Mouse (Mus musculus): Measurements from ENCODE around the gene Smtnl1. TPM values are rescaled to one million over a fixed set of nuclear protein-coding genes. Genes with fewer than 3 reads are reported as not detected.
A peak's percentile ranks its signal among the peaks of the same experiment; 100 is the strongest.

The Smtnl1 gene
- total and polyA plus RNA-seq, 3 experiments: not detected

GRCm38 (mm10) chr2:84837107-84837506 is 14.7 kb upstream of the Smtnl1 start:
- no peaks in the 10 kb centered on the region for H3K27me3 ChIP-seq (ENCODE audit: control insufficient read depth in 1 of 2, insufficient read depth in 2 of 2, low read length in 2 of 2)

GRCm38 (mm10) chr2:84831666-84832391 is 9.4 kb upstream of the Smtnl1 start:
- no peak overlapping the region for H3K4me3 ChIP-seq (ENCODE audit: control insufficient read depth in 1 of 2, insufficient read depth in 1 of 2, low read depth in 2 of 2, low read length in 2 of 2)
- H3K27ac ChIP-seq (ENCODE audit: control insufficient read depth, low read depth, low read length): no peak overlapping the region
- TF ChIP-seq SIN3A (IDR thresholded peaks at IDR 0.05; ENCODE audit: low read length) (peak; percentile 79), ELF1 (IDR thresholded peaks at IDR 0.05; ENCODE audit: low read depth, low read length) (0 out of 2 replicates have a peak, but pooled peaks have one; percentile 28), CTCF (IDR thresholded peaks at IDR 0.05 in 2 of 3, conservative IDR thresholded peaks at IDR 0.05 in 1 of 3; ENCODE audit: control insufficient read depth in 1 of 3, insufficient read depth in 1 of 3, low read depth in 2 of 3, low read length in 3 of 3, poor library complexity in 1 of 3, severe bottlenecking in 1 of 3) (peak; percentile 77 to 99 (median 86); a peak in 5 of 6 replicates), MXI1 (IDR thresholded peaks at IDR 0.05; ENCODE audit: low read depth, low read length) (peak; percentile 37; the same call in 1 of the 2 replicates), E2F4 (IDR thresholded peaks at IDR 0.05; ENCODE audit: borderline replicate concordance, low read depth, low read length) (no peak), HCFC1 (IDR thresholded peaks at IDR 0.05; ENCODE audit: low read depth, low read length) (peak; percentile 60; the same call in 1 of the 2 replicates), CHD1 (IDR thresholded peaks at IDR 0.05; ENCODE audit: low read depth, low read length) (no peak), ZNF384 (IDR thresholded peaks at IDR 0.05; ENCODE audit: low read depth, low read length) (peak; percentile 10; the same call in 1 of the 2 replicates), ETS1 (IDR thresholded peaks at IDR 0.05; ENCODE audit: low read depth, low read length) (0 out of 2 replicates have a peak, but pooled peaks have one; percentile 6), CHD2 (IDR thresholded peaks at IDR 0.05; ENCODE audit: low read length) (no peak), SMC3 (IDR thresholded peaks at IDR 0.05; ENCODE audit: low read depth, low read length) (peak; percentile 96), GATA1 (IDR thresholded peaks at IDR 0.05; ENCODE audit: low read depth, low read length) (no peak), MAZ (IDR thresholded peaks at IDR 0.05; ENCODE audit: low read depth, low read length) (no peak), ZC3H11A (IDR thresholded peaks at IDR 0.05; ENCODE audit: low read depth, low read length) (peak; percentile 96), RCOR1 (IDR thresholded peaks at IDR 0.05; ENCODE audit: low read depth, low read length) (0 out of 2 replicates have a peak, but pooled peaks have one; percentile 33), ZMIZ1 (IDR thresholded peaks at IDR 0.05; ENCODE audit: low read depth, low read length) (no peak)
- peaks cover 0 to 9% of the 10 kb centered on the region in 2 experiments; a peak in 2 of 4 replicates for H3K36me3 ChIP-seq (ENCODE audit: control insufficient read depth in 1 of 2, insufficient read depth in 2 of 2, low read length in 2 of 2)
- no peak overlapping the region for H3K9ac ChIP-seq (ENCODE audit: control insufficient read depth, low read depth, low read length, poor library complexity, severe bottlenecking)
- peak; percentile 93 for DNase-seq (ENCODE audit: low read depth, low spot score)
- H3K9me3 ChIP-seq (replicated peaks; ENCODE audit: insufficient read depth, low read length): no peaks in the 10 kb centered on the region
- H3K27me3 ChIP-seq (ENCODE audit: control insufficient read depth in 1 of 2, insufficient read depth in 2 of 2, low read length in 2 of 2): no peaks in the 10 kb centered on the region
- H3K79me2 ChIP-seq (ENCODE audit: control insufficient read depth, insufficient read depth, low read length, poor library complexity): peaks cover 16% of the 10 kb centered on the region
- peaks cover 0 to 9% of the 10 kb centered on the region in 2 experiments; a peak in 1 of 4 replicates for H3K4me1 ChIP-seq (ENCODE audit: control insufficient read depth in 1 of 2, insufficient read depth in 2 of 2, low read length in 2 of 2)

More at GRCm38 (mm10) chr2:84837107-84837506, 14.7 kb upstream of the Smtnl1 start:
- Histone ChIP-seq H3K4me1 (ENCODE audit: control insufficient read depth in 1 of 2, insufficient read depth in 2 of 2, low read length in 2 of 2) (peaks cover 0 to 8% of the 10 kb centered on the region in 2 experiments; a peak in 2 of 4 replicates), H3K27ac (ENCODE audit: control insufficient read depth, low read depth, low read length) (no peak overlapping the region), H3K9ac (ENCODE audit: control insufficient read depth, low read depth, low read length, poor library complexity, severe bottlenecking) (no peak overlapping the region), H3K4me3 (ENCODE audit: control insufficient read depth in 1 of 2, insufficient read depth in 1 of 2, low read depth in 2 of 2, low read length in 2 of 2) (no peak overlapping the region), H3K36me3 (ENCODE audit: control insufficient read depth in 1 of 2, insufficient read depth in 2 of 2, low read length in 2 of 2) (peaks cover 0 to 3% of the 10 kb centered on the region in 2 experiments; a peak in 2 of 4 replicates), H3K9me3 (replicated peaks; ENCODE audit: insufficient read depth, low read length) (no peaks in the 10 kb centered on the region), H3K79me2 (ENCODE audit: control insufficient read depth, insufficient read depth, low read length, poor library complexity) (peaks cover 27% of the 10 kb centered on the region)
- no peak for DNase-seq (ENCODE audit: low read depth, low spot score)
- no peak for TF ChIP-seq GATA1 (IDR thresholded peaks at IDR 0.05; ENCODE audit: low read depth, low read length)
- no peak for TF ChIP-seq KAT2A (conservative IDR thresholded peaks at IDR 0.05; ENCODE audit: low read depth, low read length)

Data from MEL (cell line).